Mouse (Mus musculus) MEL (cell line): Measurements from ENCODE around the gene Gm10961. TPM values are rescaled to one million over a fixed set of nuclear protein-coding genes. Genes with fewer than 3 reads are reported as not detected.

ENCODE experiments used
- DNase-seq: peaks from one replicate; pipeline ENCODE4 v3.0.0; 2011; ENCODE audit warnings: low read depth, low spot score
- H3K27ac ChIP-seq: 2 replicates; pipeline ENCODE4 v1.5.1; 2012; ENCODE audit warnings: low read depth, mild to moderate bottlenecking, control low read depth, low read length, moderate library complexity; ENCODE audit not compliant: control insufficient read depth
- H3K27me3 ChIP-seq, 2 experiments: fragments of 150-350 bp in 1 of 2; sonication (generic) in 1 of 2; 2 replicates each; pipeline ENCODE4 v1.6.1; 2012; ENCODE audit warnings: low read length in 2 of 2, mild to moderate bottlenecking in 2 of 2, improper control_type of control experiment in 1 of 2, moderate library complexity in 1 of 2; ENCODE audit not compliant: insufficient read depth in 2 of 2, control insufficient read depth in 1 of 2
- H3K36me3 ChIP-seq, 2 experiments: 2 replicates each; pipeline ENCODE4 v1.6.1; 2012 to 2014; ENCODE audit warnings: low read length in 2 of 2, improper control_type of control experiment in 1 of 2, inconsistent platforms in 1 of 2, mild to moderate bottlenecking in 1 of 2; ENCODE audit not compliant: insufficient read depth in 2 of 2, control insufficient read depth in 1 of 2
- H3K4me1 ChIP-seq, 2 experiments: fragments of 150-350 bp in 1 of 2; sonication (generic) in 1 of 2; 2 replicates each; pipeline ENCODE4 v1.6.1; 2012; ENCODE audit warnings: low read length in 2 of 2, improper control_type of control experiment in 1 of 2, mild to moderate bottlenecking in 1 of 2; ENCODE audit not compliant: insufficient read depth in 2 of 2, control insufficient read depth in 1 of 2
- H3K4me3 ChIP-seq, 2 experiments: fragments of 150-350 bp in 1 of 2; sonication (generic) in 1 of 2; 2 replicates each; pipeline ENCODE4 v1.5.1; 2012; ENCODE audit warnings: low read depth in 2 of 2, low read length in 2 of 2, mild to moderate bottlenecking in 2 of 2, moderate library complexity in 2 of 2, control low read depth in 1 of 2, improper control_type of control experiment in 1 of 2; ENCODE audit not compliant: control insufficient read depth in 1 of 2, insufficient read depth in 1 of 2
- H3K79me2 ChIP-seq: 2 replicates; pipeline ENCODE4 v1.6.1; 2012; ENCODE audit warnings: mild to moderate bottlenecking, low read length, moderate library complexity; ENCODE audit not compliant: control insufficient read depth, poor library complexity, insufficient read depth
- H3K9ac ChIP-seq: 2 replicates; pipeline ENCODE4 v1.6.1; 2012; ENCODE audit warnings: low read depth, mild to moderate bottlenecking, control low read depth, low read length, moderate library complexity; ENCODE audit not compliant: control insufficient read depth, poor library complexity, severe bottlenecking
- H3K9me3 ChIP-seq: fragments of 150-350 bp; sonication (generic); replicated peaks from 2 replicates; pipeline ENCODE4 v1.6.1; 2012; ENCODE audit warnings: mild to moderate bottlenecking, low read length, improper control_type of control experiment, moderate library complexity; ENCODE audit not compliant: insufficient read depth
- CHD1 ChIP-seq: IDR thresholded peaks from 2 replicates; pipeline ENCODE4 v1.6.1; 2012; ENCODE audit warnings: low read depth, mild to moderate bottlenecking, inconsistent platforms, low read length, improper control_type of control experiment
- CHD2 ChIP-seq: IDR thresholded peaks from 2 replicates; pipeline ENCODE4 v1.6.1; 2011; ENCODE audit warnings: low read length, improper control_type of control experiment
- E2F4 ChIP-seq: IDR thresholded peaks from 2 replicates; pipeline ENCODE4 v1.6.1; 2011; ENCODE audit warnings: low read depth, low read length, improper control_type of control experiment, borderline replicate concordance
- ELF1 ChIP-seq: IDR thresholded peaks from 2 replicates; pipeline ENCODE4 v1.6.1; 2014; ENCODE audit warnings: low read depth, mild to moderate bottlenecking, inconsistent platforms, low read length, improper control_type of control experiment, moderate library complexity
- ETS1 ChIP-seq: IDR thresholded peaks from 2 replicates; pipeline ENCODE4 v1.6.1; 2012; ENCODE audit warnings: low read depth, mild to moderate bottlenecking, inconsistent platforms, low read length, improper control_type of control experiment, moderate library complexity
- HCFC1 ChIP-seq: IDR thresholded peaks from 2 replicates; pipeline ENCODE4 v1.6.1; 2012; ENCODE audit warnings: low read depth, mild to moderate bottlenecking, inconsistent platforms, low read length, improper control_type of control experiment, moderate library complexity
- JUND ChIP-seq: IDR thresholded peaks from 2 replicates; pipeline ENCODE4 v1.6.1; 2011; ENCODE audit warnings: low read depth, mild to moderate bottlenecking, improper control_type of control experiment, low read length
- KAT2A ChIP-seq: conservative IDR thresholded peaks from 2 replicates; pipeline ENCODE4 v1.6.1; 2012; ENCODE audit warnings: low read depth, low read length, improper control_type of control experiment, inconsistent platforms
- MAFK ChIP-seq: IDR thresholded peaks from 2 replicates; pipeline ENCODE4 v1.6.1; 2011; ENCODE audit warnings: low read depth, mild to moderate bottlenecking, low read length, improper control_type of control experiment, borderline replicate concordance
- MAZ ChIP-seq: IDR thresholded peaks from 2 replicates; pipeline ENCODE4 v1.6.1; 2012; ENCODE audit warnings: low read depth, mild to moderate bottlenecking, inconsistent platforms, low read length, improper control_type of control experiment
- MXI1 ChIP-seq: IDR thresholded peaks from 2 replicates; pipeline ENCODE4 v1.6.1; 2011; ENCODE audit warnings: mild to moderate bottlenecking, low read depth, low read length, improper control_type of control experiment
- MYC ChIP-seq: IDR thresholded peaks from 2 replicates; pipeline ENCODE4 v1.6.1; 2011; ENCODE audit warnings: low read depth, mild to moderate bottlenecking, low read length, improper control_type of control experiment, moderate library complexity
- NELFE ChIP-seq: IDR thresholded peaks from 2 replicates; pipeline ENCODE4 v1.6.1; 2011; ENCODE audit warnings: low read depth, low read length, improper control_type of control experiment
- NRF1 ChIP-seq: IDR thresholded peaks from 2 replicates; pipeline ENCODE4 v1.6.1; 2014; ENCODE audit warnings: low read depth, mild to moderate bottlenecking, inconsistent platforms, low read length, improper control_type of control experiment, moderate library complexity; ENCODE audit not compliant: poor library complexity, insufficient read depth, severe bottlenecking
- POLR2A ChIP-seq, 2 experiments: IDR thresholded peaks; 2 replicates each; pipeline ENCODE4 v1.6.1; 2011 to 2012; ENCODE audit warnings: low read length in 2 of 2, mild to moderate bottlenecking in 2 of 2, control low read depth in 1 of 2, improper control_type of control experiment in 1 of 2, low read depth in 1 of 2, moderate library complexity in 1 of 2; ENCODE audit not compliant: control insufficient read depth in 1 of 2, insufficient read depth in 1 of 2, poor library complexity in 1 of 2
- POLR2AphosphoS2 ChIP-seq: IDR thresholded peaks from 2 replicates; pipeline ENCODE4 v1.6.1; 2011; ENCODE audit warnings: low read length, improper control_type of control experiment
- SMC3 ChIP-seq: IDR thresholded peaks from 2 replicates; pipeline ENCODE4 v1.6.1; 2011; ENCODE audit warnings: low read depth, low read length, improper control_type of control experiment
- TAL1 ChIP-seq: IDR thresholded peaks from 2 replicates; pipeline ENCODE4 v1.6.1; 2012; ENCODE audit warnings: mild to moderate bottlenecking, inconsistent platforms, low read length, moderate library complexity, mixed read lengths
- TCF12 ChIP-seq: IDR thresholded peaks from 2 replicates; pipeline ENCODE4 v1.6.1; 2014; ENCODE audit warnings: low read depth, mild to moderate bottlenecking, inconsistent platforms, low read length, improper control_type of control experiment, moderate library complexity
- UBTF ChIP-seq: IDR thresholded peaks from 2 replicates; pipeline ENCODE4 v1.6.1; 2012; ENCODE audit warnings: low read depth, mild to moderate bottlenecking, inconsistent platforms, low read length, improper control_type of control experiment, moderate library complexity, borderline replicate concordance; ENCODE audit not compliant: insufficient read depth
- ZKSCAN1 ChIP-seq: IDR thresholded peaks from 2 replicates; pipeline ENCODE4 v1.6.1; 2012; ENCODE audit warnings: low read depth, mild to moderate bottlenecking, inconsistent platforms, low read length, improper control_type of control experiment, moderate library complexity
- ZNF384 ChIP-seq: IDR thresholded peaks from 2 replicates; pipeline ENCODE4 v1.6.1; 2012; ENCODE audit warnings: low read depth, mild to moderate bottlenecking, inconsistent platforms, low read length, improper control_type of control experiment
- polyA plus RNA-seq, 2 experiments: library from polyadenylated mRNA; stranded (reverse) in 1 of 2; unstranded in 1 of 2; fragments of >175 nt in 1 of 2; fragments of >200 nt in 1 of 2; gene quantifications; 2 replicates each; pipeline versions ENCODE4 v1.2.1 to v1.2.4; 2012; ENCODE audit warnings: low replicate concordance in 2 of 2, low read depth in 1 of 2; ENCODE audit not compliant: insufficient read length in 2 of 2, insufficient read depth in 1 of 2, missing spikeins in 1 of 2
- total RNA-seq: library from RNA; depleted of rRNA; stranded (reverse); fragments of 300-350 nt; gene quantifications from 2 replicates; pipeline ENCODE4 v1.2.3, GENCODE M21; 2012

Gm10961 gene
- total and polyA plus RNA-seq, 3 experiments = not detected

DNA sequence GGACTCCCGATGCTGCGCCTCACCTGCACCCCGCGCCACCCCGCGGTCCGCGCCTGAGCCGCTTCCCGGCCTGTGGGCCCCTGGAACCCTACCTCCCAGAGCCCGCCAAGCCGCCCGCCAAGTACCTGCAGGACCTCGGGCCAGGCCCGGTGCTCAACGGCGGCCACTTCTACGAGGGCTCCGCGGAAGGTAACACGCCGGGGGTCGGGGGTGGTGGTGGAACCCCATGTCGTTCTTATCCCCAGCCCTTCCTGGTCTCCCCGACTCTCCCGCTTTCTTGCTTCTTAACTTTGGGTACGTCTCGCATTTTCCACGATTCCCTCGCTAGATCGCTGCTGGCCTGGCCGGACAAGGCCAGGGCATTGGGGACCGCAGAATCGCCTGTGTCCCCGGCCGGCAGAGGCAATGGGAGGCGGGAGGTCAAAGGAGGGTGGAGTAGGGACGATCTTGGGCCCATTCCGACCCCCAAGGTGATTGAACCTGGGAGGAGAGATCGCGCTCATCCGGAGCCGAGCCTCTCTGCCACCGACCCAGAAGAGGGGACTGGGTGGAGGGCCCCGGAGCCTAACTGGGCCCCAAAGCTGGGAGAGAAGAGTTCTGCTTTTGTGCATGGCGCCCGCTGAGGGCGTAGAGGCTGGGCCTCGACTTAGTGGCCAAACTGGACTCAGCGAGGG is 35.7 kb upstream of the Gm10961 start:
- no peak for DNase-seq
- H3K27me3 ChIP-seq = peaks cover 4 to 5% of the 10 kb centered on the region in 2 experiments; a peak in 3 of 4 replicates
- no peaks in the 10 kb centered on the region for H3K9me3 ChIP-seq
- TF ChIP-seq NRF1 (no peak), JUND (no peak), MYC (no peak), UBTF (no peak), SMC3 (no peak), ELF1 (no peak), MXI1 (no peak), CHD2 (no peak), ETS1 (no peak)
- TF ChIP-seq, all 39 proteins: peak for 0
- Histone ChIP-seq H3K4me1 (no peaks in the 10 kb centered on the region), H3K36me3 (no peaks in the 10 kb centered on the region), H3K79me2 (no peaks in the 10 kb centered on the region), H3K27ac (no peak overlapping the region), H3K9ac (no peak overlapping the region), H3K4me3 (no peak overlapping the region)

DNA sequence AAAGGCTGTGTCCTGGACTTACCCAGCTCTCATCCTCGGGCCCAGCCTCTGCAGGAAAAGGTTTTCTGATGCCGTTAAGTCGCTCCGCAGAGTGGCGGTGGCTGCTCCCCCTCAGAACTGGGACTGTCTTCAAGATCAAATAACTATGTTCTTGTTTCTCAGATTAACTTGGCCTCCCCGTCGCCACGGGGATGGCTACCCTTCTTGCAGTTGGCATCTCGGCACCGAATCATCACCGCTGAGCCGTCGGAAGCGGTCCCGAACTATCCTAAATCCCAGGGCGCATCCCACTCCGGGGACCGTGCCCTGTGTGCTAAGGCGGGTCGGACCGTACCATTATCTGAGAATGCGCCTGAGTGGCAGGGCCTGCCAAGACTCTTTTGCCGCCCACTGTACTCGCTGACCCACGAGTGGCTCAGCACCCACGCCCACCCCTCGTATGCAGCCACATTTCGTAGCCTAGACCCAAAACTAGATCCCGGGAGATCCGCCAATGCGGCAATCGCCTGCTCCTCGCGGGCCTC is 35.1 kb upstream of the Gm10961 start:
- Histone ChIP-seq H3K9ac (no peak overlapping the region), H3K9me3 (no peaks in the 10 kb centered on the region), H3K4me1 (no peaks in the 10 kb centered on the region), H3K36me3 (no peaks in the 10 kb centered on the region), H3K27me3 (peaks cover under 1 to 5% of the 10 kb centered on the region in 2 experiments; a peak in 3 of 4 replicates), H3K27ac (no peak overlapping the region), H3K79me2 (no peaks in the 10 kb centered on the region)
- DNase-seq = no peak
- TF ChIP-seq MXI1 (no peak), ZKSCAN1 (no peak), JUND (no peak), MAFK (no peak), TAL1 (no peak), ZNF384 (no peak), MAZ (no peak), TCF12 (no peak), KAT2A (no peak), POLR2AphosphoS2 (no peak), E2F4 (no peak), HCFC1 (no peak), CHD1 (no peak), POLR2A (IDR thresholded peaks at IDR 0.05; ENCODE audit: control insufficient read depth in 1 of 2, insufficient read depth in 1 of 2, low read depth in 1 of 2, low read length in 2 of 2, poor library complexity in 1 of 2) (no peak), NELFE (no peak)
- TF ChIP-seq, all 39 proteins: peak for 0
- H3K4me3 ChIP-seq = no peak overlapping the region
